Comparison of ENCODE assay signal across 32 mouse cellular contexts in genomic region chr19:45796879-45797278, GRCm38 (mm10). TPM values are rescaled to one million over a fixed set of nuclear protein-coding genes. Genes with fewer than 3 reads are reported as not detected.
DNase-seq lines count a peak whose midpoint lies in the region; ATAC-seq and TF ChIP-seq lines count a peak whose summit lies in the region.
"Had no signal": no experiment of that assay in that cellular context is flagged by ENCODE, and none has a peak within 500 bp of the region (broad histone marks: within the 10 kb centered on the region; RNA-seq: fewer than 3 reads in every experiment).

No protein-coding gene starts in this region.

- TF ChIP-seq EP300 in lung, postnatal 0 days (IDR thresholded peaks at IDR 0.05) = no peak
- no peak for TF ChIP-seq EP300 in ES-Bruce4 (IDR thresholded peaks at IDR 0.05; ENCODE audit: insufficient read depth, low read depth, low read length)
- no peak for TF ChIP-seq EP300 in heart, adult 2 months (IDR thresholded peaks at IDR 0.05; ENCODE audit: insufficient read depth, low read depth, low read length)

- no peak for TF ChIP-seq CTCF in lung, postnatal 0 days (IDR thresholded peaks at IDR 0.05)
- TF ChIP-seq CTCF in ES-Bruce4 (IDR thresholded peaks at IDR 0.05; ENCODE audit: low read depth, low read length) = no peak
- TF ChIP-seq CTCF in heart, adult 2 months (IDR thresholded peaks at IDR 0.05) = no peak

- DNase-seq in lung, postnatal 0 days (ENCODE audit: low spot score) = peak; percentile 4
- no peak for DNase-seq in lung, postnatal 25 days (ENCODE audit: low spot score)
- DNase-seq in CD4-positive helper T cell, adult 2 months (ENCODE audit: low read depth, low spot score) = peak; percentile 75
- DNase-seq in heart, adult 2 months = no peak
- DNase-seq: adrenal gland, postnatal 14 days; cerebellum, adult 2 months; cerebellum, postnatal 25 days; embryo, embryonic 11 days; gastrocnemius, postnatal 10 days; kidney, adult 8-10 months; kidney, postnatal 36 days; layer of hippocampus, postnatal 36 days; liver, postnatal 0 days; lung, postnatal 10 days; right cerebral cortex, postnatal 14 days had no signal

- WGBS in lung, postnatal 0 days = 77% methylated on average over 15 of the region's 15 CpGs
- 77% methylated on average over 15 of the region's 15 CpGs for WGBS in heart, embryonic 12.5 days
- 73% methylated on average over 15 of the region's 15 CpGs for WGBS in heart, adult 2 months

- no peak for ATAC-seq in lung, postnatal 0 days
- ATAC-seq in activated CD4-positive, CD25-positive, alpha-beta regulatory T cell, adult 4 months = peak; percentile 58
- ATAC-seq in heart, embryonic 12.5 days (ENCODE audit: insufficient number of reproducible peaks, low FRiP score) = no peak
- ATAC-seq: forebrain, embryonic 14.5 days; midbrain, embryonic 13.5 days had no signal

- H3K27ac ChIP-seq in lung, postnatal 0 days (ENCODE audit: low read length) = no peak overlapping the region
- no peak overlapping the region for H3K27ac ChIP-seq in ES-Bruce4 (ENCODE audit: insufficient read depth, low read length)
- no peak overlapping the region for H3K27ac ChIP-seq in heart, embryonic 12.5 days (ENCODE audit: poor library complexity, severe bottlenecking)
- no peak overlapping the region for H3K27ac ChIP-seq in heart, adult 2 months
- H3K27ac ChIP-seq: heart, embryonic 13.5 days; hindbrain, embryonic 13.5 days; limb, embryonic 12.5 days; midbrain, embryonic 13.5 days had no signal

- H3K27me3 ChIP-seq in lung, postnatal 0 days (replicated peaks; ENCODE audit: insufficient read depth, low read length) = no peaks in the 10 kb centered on the region
- no peaks in the 10 kb centered on the region for H3K27me3 ChIP-seq in ES-Bruce4 (ENCODE audit: control insufficient read depth, insufficient read depth, low read length, poor library complexity, severe bottlenecking)
- H3K27me3 ChIP-seq in heart, embryonic 12.5 days (replicated peaks) = peaks cover 7% of the 10 kb centered on the region
- no peaks in the 10 kb centered on the region for H3K27me3 ChIP-seq in heart, adult 2 months (ENCODE audit: control insufficient read depth, insufficient read depth, low read length)
- H3K27me3 ChIP-seq: limb, embryonic 12.5 days; midbrain, embryonic 13.5 days had no signal

- intact Hi-C loops in heart, adult 2 months (cut with DNase I) = no loop called here

- no peak overlapping the region for H3K9ac ChIP-seq in lung, postnatal 0 days (replicated peaks; ENCODE audit: low read depth)
- no peak overlapping the region for H3K9ac ChIP-seq in ES-Bruce4 (ENCODE audit: low read depth, poor library complexity, severe bottlenecking)
- no peak overlapping the region for H3K9ac ChIP-seq in heart, embryonic 12.5 days
- no peak overlapping the region for H3K9ac ChIP-seq in heart, adult 2 months (ENCODE audit: low read depth, low read length)
- H3K9ac ChIP-seq: heart, embryonic 13.5 days; hindbrain, embryonic 13.5 days; limb, embryonic 12.5 days; liver, postnatal 0 days; midbrain, embryonic 13.5 days had no signal

- H3K79me2 ChIP-seq in heart, adult 2 months (replicated peaks; ENCODE audit: control insufficient read depth, insufficient read depth, low read length) = no peaks in the 10 kb centered on the region

- TF ChIP-seq POLR2A in ES-Bruce4 (IDR thresholded peaks at IDR 0.05; ENCODE audit: insufficient read depth, low read length) = no peak
- no peak for TF ChIP-seq POLR2A in heart, adult 2 months (IDR thresholded peaks at IDR 0.05; ENCODE audit: insufficient read depth, low read depth, low read length)

- no peaks in the 10 kb centered on the region for H3K36me3 ChIP-seq in lung, postnatal 0 days (ENCODE audit: insufficient read depth, low read length)
- H3K36me3 ChIP-seq in ES-Bruce4 (ENCODE audit: control insufficient read depth, insufficient read depth, low read length, poor library complexity, severe bottlenecking) = no peaks in the 10 kb centered on the region
- H3K36me3 ChIP-seq in heart, embryonic 12.5 days = no peaks in the 10 kb centered on the region
- H3K36me3 ChIP-seq in heart, adult 2 months (ENCODE audit: control insufficient read depth, insufficient read depth, low read length) = no peaks in the 10 kb centered on the region
- H3K36me3 ChIP-seq: heart, embryonic 13.5 days; hindbrain, embryonic 13.5 days; limb, embryonic 12.5 days; midbrain, embryonic 13.5 days had no signal

- no peaks in the 10 kb centered on the region for H3K4me1 ChIP-seq in lung, postnatal 0 days (ENCODE audit: insufficient read depth, low read depth, low read length)
- H3K4me1 ChIP-seq in ES-Bruce4 (ENCODE audit: control insufficient read depth, insufficient read depth, low read length) = peaks cover 4% of the 10 kb centered on the region
- H3K4me1 ChIP-seq in heart, embryonic 12.5 days (replicated peaks) = peaks cover 9% of the 10 kb centered on the region; the same call in 1 of the 2 replicates
- H3K4me1 ChIP-seq in heart, adult 2 months (ENCODE audit: control insufficient read depth, insufficient read depth, low read length) = no peaks in the 10 kb centered on the region

- H3K9me3 ChIP-seq in lung, postnatal 0 days (ENCODE audit: low read length) = no peaks in the 10 kb centered on the region
- H3K9me3 ChIP-seq in ES-Bruce4 (replicated peaks; ENCODE audit: control insufficient read depth, insufficient read depth, low read length, poor library complexity, severe bottlenecking) = no peaks in the 10 kb centered on the region
- no peaks in the 10 kb centered on the region for H3K9me3 ChIP-seq in heart, embryonic 12.5 days (replicated peaks)
- H3K9me3 ChIP-seq: heart, embryonic 13.5 days; limb, embryonic 12.5 days; midbrain, embryonic 13.5 days had no signal

- no peak overlapping the region for H3K4me3 ChIP-seq in lung, postnatal 0 days (ENCODE audit: low read depth, low read length)
- H3K4me3 ChIP-seq in ES-Bruce4 (ENCODE audit: low read depth, low read length) = peak overlapping the region; percentile 43
- no peak overlapping the region for H3K4me3 ChIP-seq in heart, embryonic 12.5 days
- no peak overlapping the region for H3K4me3 ChIP-seq in heart, adult 2 months
- H3K4me3 ChIP-seq: hindbrain, embryonic 13.5 days; midbrain, embryonic 13.5 days had no signal

- H3K4me2 ChIP-seq in lung, postnatal 0 days (replicated peaks; ENCODE audit: low read depth, low read length) = no peak overlapping the region
- no peak overlapping the region for H3K4me2 ChIP-seq in heart, embryonic 12.5 days

RNA-seq across cellular contexts. Expression of gene Mgea5, which starts 13.2 kb away (rescaled TPM):
- polyA plus RNA-seq in lung, postnatal 0 days (2015; fragmentation: Nextera tagmentation; extraction: Ambion mirVana) = 26.4 and 33.9 TPM in 2 replicates
- polyA plus RNA-seq in ES-Bruce4 (2011; ENCODE audit: insufficient read depth, insufficient read length, low read depth, missing spikeins) = 177 and 181 TPM in 2 replicates
- polyA plus RNA-seq in activated CD4-positive, CD25-positive, alpha-beta regulatory T cell, adult 4 months (2017; shearing (Covaris generic)) = 100 to 1,000 TPM; 146 to 151 TPM
- polyA plus RNA-seq in heart, embryonic 12.5 days (2016; fragmentation: Nextera tagmentation; extraction: Ambion mirVana) = 51.7 and 52.8 TPM in 2 replicates
- total RNA-seq in heart, adult 2 months (2021) = 10 to 100 TPM; 70.8 to 81.9 TPM
- polyA plus RNA-seq in heart, adult 2 months (2012; rRNA removed) = 22.4 and 49.3 TPM in 2 replicates

RNA-seq across cellular contexts. Expression of gene Kcnip2, which starts 19.0 kb away (rescaled TPM):
- polyA plus RNA-seq in lung, postnatal 0 days (2015; fragmentation: Nextera tagmentation; extraction: Ambion mirVana) = 1.0 and 1.4 TPM in 2 replicates
- polyA plus RNA-seq in ES-Bruce4 (2011; ENCODE audit: insufficient read depth, insufficient read length, low read depth, missing spikeins) = 3.1 and 4.2 TPM in 2 replicates
- polyA plus RNA-seq in activated CD4-positive, CD25-positive, alpha-beta regulatory T cell, adult 4 months (2017; shearing (Covaris generic)) = 1 to 10 TPM; 8.1 to 9.3 TPM
- polyA plus RNA-seq in heart, embryonic 12.5 days (2016; fragmentation: Nextera tagmentation; extraction: Ambion mirVana) = 0.36 and 0.56 TPM in 2 replicates
- 100 to 1,000 TPM; 174 to 203 TPM for total RNA-seq in heart, adult 2 months (2021)
- polyA plus RNA-seq in heart, adult 2 months (2012; rRNA removed) = 216 and 276 TPM in 2 replicates
- total RNA-seq: granulocyte monocyte progenitor cell, adult 5-6 weeks; monocyte, adult 5-6 weeks had no signal

RNA-seq across cellular contexts. Expression of gene Npm3, which starts 47.5 kb away (rescaled TPM):
- polyA plus RNA-seq in lung, postnatal 0 days (2015; fragmentation: Nextera tagmentation; extraction: Ambion mirVana) = 7.7 and 8.1 TPM in 2 replicates
- polyA plus RNA-seq in ES-Bruce4 (2011; ENCODE audit: insufficient read depth, insufficient read length, low read depth, missing spikeins) = 188 and 196 TPM in 2 replicates
- polyA plus RNA-seq in activated CD4-positive, CD25-positive, alpha-beta regulatory T cell, adult 4 months (2017; shearing (Covaris generic)) = 10 to 100 TPM; 26.7 to 70.7 TPM
- polyA plus RNA-seq in heart, embryonic 12.5 days (2016; fragmentation: Nextera tagmentation; extraction: Ambion mirVana) = 9.5 and 11.2 TPM in 2 replicates
- total RNA-seq in heart, adult 2 months (2021) = 10 to 100 TPM; 15.6 to 15.7 TPM
- polyA plus RNA-seq in heart, adult 2 months (2012; rRNA removed) = 25.2 and 28.0 TPM in 2 replicates

RNA-seq across cellular contexts. Expression of gene Fgf8, which starts 54.2 kb away (rescaled TPM):
- not detected in 2 replicates for polyA plus RNA-seq in lung, postnatal 0 days (2015; fragmentation: Nextera tagmentation; extraction: Ambion mirVana)
- polyA plus RNA-seq in ES-Bruce4 (2011; ENCODE audit: insufficient read depth, insufficient read length, low read depth, missing spikeins) = 22.6 and 25.9 TPM in 2 replicates
- polyA plus RNA-seq in activated CD4-positive, CD25-positive, alpha-beta regulatory T cell, adult 4 months (2017; shearing (Covaris generic)) = not detected
- not detected in 2 replicates for polyA plus RNA-seq in heart, embryonic 12.5 days (2016; fragmentation: Nextera tagmentation; extraction: Ambion mirVana)
- total RNA-seq in heart, adult 2 months (2021) = not detected
- not detected in 2 replicates for polyA plus RNA-seq in heart, adult 2 months (2012; rRNA removed)
- total RNA-seq: adrenal gland, postnatal 14 days; gastrocnemius, postnatal 10 days; granulocyte monocyte progenitor cell, adult 5-6 weeks; heart, postnatal 25 days; layer of hippocampus, adult 8-10 months; layer of hippocampus, postnatal 36 days; left cerebral cortex, postnatal 10 days; megakaryocyte progenitor cell, adult 5-6 weeks; monocyte, adult 5-6 weeks had no signal
- polyA plus RNA-seq: cerebellum, adult 2 months; embryonic facial prominence, embryonic 14.5 days; frontal cortex, adult 2 months; intestine, embryonic 14.5 days; liver, postnatal 0 days had no signal

Comparison
In these comparisons a context has a peak if more than half of its experiments do, and no peak if none do; other contexts are left out.
1. DNase-seq: peak in lung, postnatal 0 days (single experiment) and CD4-positive helper T cell, adult 2 months (single experiment); none in lung, postnatal 25 days (single experiment) and heart, adult 2 months (0 of 2).
2. RNA of gene Kcnip2, which starts 19.0 kb away (polyA plus RNA-seq): 216 to 276 TPM in heart, adult 2 months; 8.1 to 9.3 TPM in activated CD4-positive, CD25-positive, alpha-beta regulatory T cell, adult 4 months, 3.1 to 4.2 TPM in ES-Bruce4, 1.0 to 1.4 TPM in lung, postnatal 0 days and 0.36 to 0.56 TPM in heart, embryonic 12.5 days; every median in the first group is over 10 times any median in the second.